Mouse (Mus musculus) cerebellum, adult 11 months (tissue): ENCODE data around the gene Elane.

Source experiments
- DNase-seq: peaks from one replicate; pipeline ENCODE4 v3.0.0; 2022

Gene Elane

GRCm38 (mm10) chr10:79932736-79933135 is 46.7 kb downstream of the Elane start:
- DNase-seq: peak; percentile 61

DNA sequence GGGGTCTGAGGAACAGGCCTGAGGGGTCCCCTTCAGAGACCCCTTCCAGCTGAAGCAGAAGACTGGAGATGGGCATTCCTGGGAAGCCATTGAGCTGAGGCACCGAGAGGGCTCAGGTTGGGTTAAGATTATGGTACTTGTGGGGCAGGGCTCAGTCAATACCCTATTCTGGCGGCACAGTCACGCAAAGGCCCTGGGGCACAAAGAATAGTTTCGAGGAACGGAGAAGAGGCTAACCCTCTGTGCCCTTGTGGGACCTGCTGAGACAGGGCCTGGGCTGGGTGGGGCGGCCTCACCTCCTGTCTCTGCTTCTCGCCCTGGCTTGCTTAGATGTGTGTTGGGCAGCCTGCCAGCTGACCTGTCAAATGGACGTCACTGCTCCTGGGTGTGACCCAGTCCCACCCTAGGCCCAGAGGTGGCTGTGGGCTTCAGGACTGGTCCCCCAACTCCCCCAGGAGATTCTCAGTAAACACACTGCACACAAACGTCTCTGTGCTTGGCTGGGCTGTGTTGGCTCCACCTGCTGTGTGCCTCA is 47.2 kb downstream of the Elane start:
- no peak for DNase-seq

DNA sequence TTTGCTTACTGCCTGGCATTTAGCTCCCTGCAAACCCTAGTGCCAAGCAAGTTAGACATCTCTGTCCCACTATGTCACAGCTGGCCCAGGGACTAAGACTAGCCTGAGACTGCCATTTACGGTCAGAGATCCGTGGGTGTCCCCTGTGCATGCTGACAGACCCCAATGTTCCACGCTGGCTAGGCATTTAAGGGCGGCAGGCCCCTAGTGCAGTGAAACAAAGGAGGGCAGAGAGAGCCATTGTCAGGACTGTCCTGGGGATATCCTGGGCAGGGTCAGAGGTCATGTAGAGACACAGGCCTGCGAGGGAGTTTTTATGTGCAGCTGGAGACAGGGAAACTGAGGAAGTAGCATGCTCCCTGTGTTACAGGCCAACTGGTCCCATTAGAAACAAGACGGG is 47.8 kb downstream of the Elane start:
- DNase-seq: no peak

- DNase-seq: no peak
Observed at GRCm38 (mm10) chr10:79934272-79934721, 48.2 kb downstream of the Elane start.

- no peak for DNase-seq
Observed at GRCm38 (mm10) chr10:79934794-79935569, 48.9 kb downstream of the Elane start.

GRCm38 (mm10) chr10:79936284-79936910 is 50.4 kb downstream of the Elane start:
- DNase-seq: no peak

GRCm38 (mm10) chr10:79936911-79937441 is 50.9 kb downstream of the Elane start:
- peak; percentile 64 for DNase-seq
